Mouse (Mus musculus): ENCODE data around the gene Grm3.

Grm3 gene

DNA sequence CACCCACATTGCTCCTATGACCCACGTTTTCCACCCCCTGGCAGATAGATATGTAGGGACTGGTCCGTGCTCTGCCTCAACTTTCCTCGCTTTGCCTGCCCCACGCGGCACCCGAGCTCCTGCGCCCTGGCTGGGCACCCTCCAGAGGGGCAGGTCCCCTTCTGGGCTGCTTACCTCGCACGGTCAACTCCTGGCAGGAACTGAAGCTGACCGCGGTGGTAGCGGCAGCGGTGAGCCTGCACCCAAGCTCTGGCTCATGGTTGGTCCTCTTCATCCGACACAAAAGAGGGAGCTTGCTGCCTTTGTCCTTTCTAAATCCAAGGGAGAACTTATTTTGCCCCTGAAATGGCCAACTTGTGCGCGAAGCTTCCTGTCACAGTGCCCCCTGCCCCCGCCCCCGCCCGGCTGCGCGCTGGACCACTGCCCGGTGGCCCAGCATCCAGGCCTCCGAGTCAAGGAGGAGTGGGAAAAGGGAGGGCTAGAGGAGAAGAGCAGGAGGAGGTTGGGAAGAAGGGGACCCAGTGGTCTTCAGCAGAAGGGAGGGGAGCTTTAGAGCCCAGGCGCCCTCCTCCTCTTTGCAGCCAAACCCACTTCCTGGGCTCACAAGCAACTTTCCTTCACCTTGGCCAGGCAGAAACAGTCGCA lies at the start of gene Grm3:
TSS of gene Grm3 (minus strand) at position 215 of the 645 bp plus-strand sequence.
- DNase-seq, result no peak

DNA sequence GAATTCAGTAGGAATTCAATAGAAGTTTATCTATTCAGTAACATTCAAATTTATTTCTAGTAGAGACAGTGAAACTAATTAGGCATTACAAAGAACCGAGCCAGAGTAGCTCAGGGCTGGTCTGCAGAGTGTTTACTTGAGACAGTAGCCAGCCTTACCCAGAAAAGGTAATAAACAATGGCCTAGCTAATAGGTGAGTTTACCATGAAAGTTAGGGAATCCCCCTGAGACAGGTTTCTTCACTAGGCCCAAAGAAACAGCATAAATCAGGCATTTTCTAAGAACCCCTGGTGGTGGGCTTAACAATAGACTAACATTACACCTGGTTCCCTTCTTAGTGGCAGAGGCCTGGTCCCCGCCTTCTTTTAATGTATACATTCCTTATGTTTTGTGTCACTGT lies 30.8 kb upstream of the Grm3 start:
- DNase-seq, result no peak

DNA sequence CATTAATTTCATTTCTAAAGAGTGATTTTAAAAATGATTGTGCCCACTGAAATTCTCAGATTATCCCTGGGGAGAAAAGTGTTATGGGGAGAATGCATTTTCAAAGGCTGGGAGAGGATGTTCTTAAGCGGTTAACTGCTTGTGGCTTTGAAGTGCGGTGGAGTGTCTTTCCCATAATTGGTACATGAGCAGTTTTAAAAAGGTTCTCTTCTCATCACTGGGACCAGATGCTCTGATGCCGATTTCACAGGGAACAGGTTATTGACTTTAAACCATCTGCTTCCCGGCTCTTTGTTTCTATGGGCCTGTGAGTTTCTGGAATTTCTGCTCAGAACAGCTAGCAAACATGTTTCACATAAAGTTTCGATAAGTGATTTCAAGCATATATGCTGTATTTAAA lies 23.2 kb upstream of the Grm3 start:
- DNase-seq, result no peak

DNA sequence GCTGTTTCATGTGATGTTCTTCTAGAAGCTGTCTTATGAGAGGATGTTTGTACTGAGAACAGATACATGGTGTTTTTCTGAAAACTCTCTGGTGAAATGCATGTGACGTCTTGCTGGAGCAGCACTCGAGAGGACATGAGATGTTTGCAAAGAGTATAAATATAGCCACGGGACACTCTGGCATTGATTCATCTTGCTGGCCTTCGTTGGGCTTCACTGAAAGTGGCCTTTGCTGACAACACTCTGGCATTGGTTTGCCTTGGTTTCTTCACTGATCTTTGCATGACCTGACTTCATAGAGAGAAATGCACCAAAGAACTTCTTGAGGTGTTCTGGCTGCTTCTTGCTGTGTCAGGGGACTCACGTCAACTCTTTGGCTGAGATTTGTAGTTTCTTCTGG lies 19.1 kb upstream of the Grm3 start:
- DNase-seq, result no peak

DNA sequence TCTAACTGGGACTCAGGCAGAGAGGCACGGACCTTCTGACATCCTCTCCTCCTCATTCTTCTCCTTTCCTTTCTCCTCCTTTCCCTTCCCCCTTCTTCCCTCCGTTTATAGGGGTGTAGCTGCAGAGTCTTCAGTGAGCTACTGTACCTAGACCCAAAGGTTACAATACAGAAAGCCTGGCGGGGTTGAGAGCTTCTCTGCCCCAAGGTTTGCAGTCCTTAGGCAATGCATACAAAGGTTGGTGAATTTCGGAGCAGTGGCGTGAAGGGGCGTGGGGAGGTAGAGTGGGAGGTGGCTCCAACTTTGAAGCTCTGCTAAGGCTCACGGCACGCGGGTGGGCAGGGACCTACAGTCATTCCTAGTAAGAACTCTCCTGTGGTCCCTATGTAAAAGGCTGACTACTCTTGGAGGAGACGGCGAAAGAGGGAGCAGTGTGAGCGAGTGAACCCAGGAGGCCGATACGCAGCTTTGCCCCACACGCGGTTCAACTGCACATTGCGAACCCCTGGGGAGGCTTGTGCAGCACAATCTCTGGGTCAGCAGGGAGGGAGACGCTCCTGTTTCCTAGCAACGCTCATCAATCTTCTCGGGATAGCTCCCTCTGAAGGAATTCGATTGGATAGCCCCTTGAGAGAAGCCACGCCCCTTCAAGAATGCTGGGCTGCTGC lies 765 bp upstream of the Grm3 start:
- no peak for DNase-seq

DNA sequence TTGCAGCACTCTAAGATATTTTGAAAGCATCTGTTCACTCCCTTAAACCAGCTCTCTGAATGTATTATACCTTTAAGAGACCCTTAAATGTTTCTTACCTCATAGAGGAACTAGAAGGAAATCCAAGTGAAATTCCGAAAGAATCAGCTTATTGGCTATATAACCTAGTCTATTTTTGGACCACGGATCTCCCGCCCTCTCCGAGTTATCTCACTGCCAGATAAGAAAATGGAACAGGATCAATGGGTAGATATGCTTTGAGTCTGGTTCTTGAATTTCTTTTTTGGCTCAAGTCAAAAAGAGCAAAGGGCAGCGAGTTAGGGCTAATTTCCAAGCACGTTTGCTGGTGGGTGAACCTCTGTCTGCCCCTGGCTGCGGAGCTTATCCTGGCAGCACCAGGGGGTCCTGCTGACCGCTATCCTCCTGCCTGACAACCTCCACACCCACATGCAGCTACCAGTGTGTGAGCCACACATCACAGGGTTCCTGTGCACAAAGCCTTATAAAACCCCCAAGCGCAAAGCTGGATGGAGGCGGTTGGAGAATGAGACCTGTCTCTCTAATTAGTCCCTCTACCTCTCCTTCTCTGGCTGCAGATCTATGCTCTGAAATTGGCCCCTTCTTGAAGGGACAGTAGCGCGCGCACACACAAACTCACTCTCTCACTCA lies 549 bp downstream of the Grm3 start:
- DNase-seq, result no peak

GRCm38 (mm10) chr5:9721136-9721535 lies 3.8 kb downstream of the Grm3 start:
- DNase-seq, result no peak

GRCm38 (mm10) chr5:9716295-9716694 lies 8.7 kb downstream of the Grm3 start:
- DNase-seq, result no peak

DNA sequence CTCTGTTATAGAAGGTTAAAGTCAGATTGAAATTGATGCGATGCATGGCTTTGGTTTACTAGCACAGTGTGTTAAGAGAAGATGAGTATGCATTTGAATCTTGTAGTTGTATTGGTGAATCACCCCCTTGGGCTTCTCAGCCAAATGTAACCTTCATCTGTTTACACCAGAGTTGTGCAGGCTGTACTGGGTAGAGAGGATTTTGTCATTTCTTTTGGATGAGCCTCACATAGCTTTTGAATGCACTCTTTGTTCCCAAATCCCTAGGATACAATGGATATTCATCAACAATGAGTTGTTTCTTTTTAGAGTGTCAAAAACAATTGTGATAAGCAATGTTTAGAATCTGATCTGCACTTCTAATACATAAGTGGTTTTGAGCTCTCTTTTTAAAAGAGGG lies 17.9 kb downstream of the Grm3 start:
- no peak for DNase-seq

- no peak for DNase-seq
Measured at GRCm38 (mm10) chr5:9703385-9704009, 21.5 kb downstream of the Grm3 start.

GRCm38 (mm10) chr5:9702656-9703384 lies 22.1 kb downstream of the Grm3 start:
- DNase-seq, result no peak

GRCm38 (mm10) chr5:9692333-9692732 lies 32.6 kb downstream of the Grm3 start:
- DNase-seq, result no peak

DNA sequence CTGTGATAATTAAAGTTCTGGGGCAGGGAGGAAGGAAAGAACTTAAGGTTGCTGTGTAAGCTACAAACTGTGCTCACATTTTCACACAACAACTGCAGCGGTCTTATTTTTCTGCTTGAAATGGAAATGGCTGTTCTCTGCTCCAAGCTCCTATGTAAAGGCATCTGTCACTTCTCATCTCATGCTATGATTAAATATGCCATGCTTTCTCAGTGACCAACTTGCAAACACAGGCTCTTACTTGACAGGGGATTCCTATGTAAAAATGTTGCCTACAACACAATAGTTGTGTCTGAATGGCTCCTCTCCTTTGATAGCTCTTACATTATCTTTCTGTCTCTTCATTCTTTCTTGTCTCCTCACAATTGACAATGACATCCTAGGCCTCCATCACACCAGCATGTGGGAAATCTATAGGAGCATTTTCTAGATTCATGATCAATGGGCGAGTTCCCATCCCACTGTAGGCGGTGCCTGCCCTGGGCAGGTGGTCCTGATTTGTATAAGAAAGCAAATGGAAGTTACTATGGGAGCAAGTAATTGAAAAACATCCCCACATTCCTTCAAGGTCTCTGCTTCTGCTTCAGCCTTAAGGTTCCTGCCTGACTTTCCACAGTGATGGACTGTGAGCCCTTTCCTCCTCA lies 34.2 kb downstream of the Grm3 start:
- no peak for DNase-seq

DNA sequence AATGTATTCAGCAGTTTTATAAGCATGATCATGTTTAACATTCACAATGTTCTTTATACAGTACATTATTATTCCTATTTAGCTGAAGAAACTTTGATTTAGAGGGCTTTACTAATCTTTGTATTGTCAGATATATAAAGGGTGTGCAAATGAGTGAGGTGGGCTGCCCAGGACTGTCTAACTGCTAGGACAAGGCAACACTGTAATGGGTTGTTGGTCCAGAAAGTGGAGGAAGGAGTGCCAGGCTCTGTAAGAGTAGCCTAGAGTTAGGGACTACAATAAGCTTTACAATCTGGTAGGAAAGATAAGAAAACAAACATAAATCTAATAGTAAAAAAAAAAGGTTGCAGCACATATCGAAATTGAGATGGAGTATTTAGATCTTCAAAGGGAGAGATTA lies 34.8 kb downstream of the Grm3 start:
- DNase-seq, result no peak

DNA sequence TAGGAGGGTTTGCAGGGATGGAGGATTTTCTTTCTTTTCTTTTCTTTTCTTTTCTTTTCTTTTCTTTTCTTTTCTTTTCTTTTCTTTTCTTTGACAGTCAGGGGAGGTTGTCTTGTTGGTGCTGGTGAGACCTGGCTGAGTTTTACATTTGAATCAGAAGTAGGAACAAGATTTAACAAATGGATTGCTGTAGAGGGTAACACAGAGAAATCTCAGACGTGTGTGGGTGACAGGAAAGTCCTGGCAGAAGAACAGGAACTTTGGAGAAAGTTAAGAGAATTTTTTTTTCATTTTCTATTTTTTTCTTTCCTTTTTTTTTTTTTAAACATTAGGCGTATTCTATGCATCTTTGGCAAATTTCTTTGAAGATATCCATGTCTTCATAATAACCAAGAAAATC lies 41.8 kb downstream of the Grm3 start:
- no peak for DNase-seq

- no peak for DNase-seq
Measured at GRCm38 (mm10) chr5:9669002-9669401, 56.0 kb downstream of the Grm3 start.

DNA sequence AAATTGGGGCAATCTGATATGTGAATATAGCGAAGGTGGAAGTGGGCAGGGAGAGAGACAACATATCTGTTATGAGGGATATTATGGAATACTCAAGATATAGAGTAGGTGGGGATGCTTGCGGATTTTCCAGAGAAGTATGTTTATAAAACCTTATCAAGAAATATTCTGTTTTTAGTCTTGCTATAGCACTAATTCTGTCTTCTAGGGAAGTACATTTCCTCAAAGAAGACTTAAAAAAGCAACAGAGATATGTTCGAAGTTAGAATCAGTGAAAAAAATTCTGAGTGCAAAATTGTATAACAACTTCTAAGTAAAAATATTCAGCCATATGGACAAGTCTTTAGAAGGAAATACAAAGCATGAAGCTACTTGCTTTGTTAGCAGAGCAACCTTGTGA lies 61.6 kb downstream of the Grm3 start:
- no peak for DNase-seq

DNA sequence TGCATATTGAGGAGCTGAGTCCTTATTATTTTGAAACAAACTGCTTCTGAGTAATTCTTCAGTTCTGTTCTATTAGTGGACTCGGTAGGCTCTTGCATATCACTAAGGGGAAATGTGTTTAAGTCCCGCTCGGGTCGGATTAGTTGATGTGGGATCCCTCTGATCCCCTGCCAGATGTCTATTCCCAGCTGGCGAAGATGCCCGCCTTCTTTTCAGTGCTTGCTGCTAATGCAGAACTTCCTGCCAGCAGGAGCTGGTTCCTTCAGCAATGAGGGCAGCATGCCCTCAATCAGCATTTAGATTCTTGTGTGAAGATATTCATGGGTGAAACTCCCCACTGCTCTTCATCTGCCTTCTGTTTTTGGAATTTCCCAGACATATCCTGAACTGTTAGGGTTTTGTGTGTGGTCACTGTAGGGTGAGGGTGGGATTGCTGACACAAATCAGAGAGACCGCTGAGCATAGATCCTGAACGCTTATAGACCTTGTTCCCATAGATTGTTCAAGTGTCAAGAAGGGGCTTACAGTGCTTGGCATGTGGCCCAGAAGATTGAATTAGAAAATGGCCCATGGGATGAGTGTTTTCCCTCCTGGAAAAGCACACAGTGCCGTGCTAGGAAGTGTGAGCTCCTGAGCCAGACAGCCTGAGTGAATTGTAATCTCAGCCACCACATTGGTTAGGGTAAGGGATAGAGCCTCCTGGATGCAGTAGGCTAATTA lies 62.9 kb downstream of the Grm3 start:
- no peak for DNase-seq

- no peak for DNase-seq
Measured at GRCm38 (mm10) chr5:9638612-9639011, 86.4 kb downstream of the Grm3 start.

- DNase-seq, result peak; percentile 34
Measured at GRCm38 (mm10) chr5:9627220-9627619, 97.8 kb downstream of the Grm3 start.

- DNase-seq, result no peak
Measured at GRCm38 (mm10) chr5:9624396-9624795, 100.6 kb downstream of the Grm3 start.

GRCm38 (mm10) chr5:9623095-9623459 lies 101.9 kb downstream of the Grm3 start:
- DNase-seq, result no peak
